Mouse (Mus musculus): ENCODE measurements at regions not wholly inside any gene's neighbourhood (a gene's known extent, or its start where the extent isn't known, plus 50 kb on each side); places are given as distances from the start of the nearest gene placed in this dataset.

GRCm38 (mm10) chr10:120612351-120612750 is 136.1 kb upstream of the Hmga2 start:
- no peak for DNase-seq (ENCODE audit: low spot score)

GRCm38 (mm10) chr10:120610076-120610475 is 133.8 kb upstream of the Hmga2 start:
- no peak for DNase-seq (ENCODE audit: low spot score)

DNA sequence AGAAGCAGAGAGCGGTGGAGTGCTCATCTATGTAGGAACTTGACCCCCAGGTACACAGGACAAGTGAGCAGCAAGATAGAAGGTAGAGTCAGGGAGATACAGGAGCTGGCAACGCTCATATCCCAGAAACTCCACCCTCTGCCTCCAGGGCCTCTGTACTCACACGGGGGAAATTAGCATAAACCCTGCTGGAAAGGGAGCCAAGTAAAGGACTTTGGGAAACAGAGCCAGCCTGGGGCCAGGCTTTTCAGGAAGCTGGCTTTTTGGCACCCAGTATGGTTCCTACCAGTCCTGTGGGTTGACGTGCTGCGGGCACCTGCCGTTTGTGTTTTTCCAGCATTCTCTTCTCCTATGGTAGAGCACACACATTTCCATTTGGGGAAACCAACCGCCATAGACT is 128.2 kb upstream of the Hmga2 start:
- no peak for DNase-seq (ENCODE audit: low spot score)

GRCm38 (mm10) chr10:120603167-120603566 is 126.9 kb upstream of the Hmga2 start:
- DNase-seq (ENCODE audit: low spot score), result no peak

- DNase-seq (ENCODE audit: low spot score), result no peak
Measured at GRCm38 (mm10) chr10:120600735-120601134, 124.5 kb upstream of the Hmga2 start.

GRCm38 (mm10) chr10:120599551-120599950 is 123.3 kb upstream of the Hmga2 start:
- DNase-seq (ENCODE audit: low spot score), result no peak

DNA sequence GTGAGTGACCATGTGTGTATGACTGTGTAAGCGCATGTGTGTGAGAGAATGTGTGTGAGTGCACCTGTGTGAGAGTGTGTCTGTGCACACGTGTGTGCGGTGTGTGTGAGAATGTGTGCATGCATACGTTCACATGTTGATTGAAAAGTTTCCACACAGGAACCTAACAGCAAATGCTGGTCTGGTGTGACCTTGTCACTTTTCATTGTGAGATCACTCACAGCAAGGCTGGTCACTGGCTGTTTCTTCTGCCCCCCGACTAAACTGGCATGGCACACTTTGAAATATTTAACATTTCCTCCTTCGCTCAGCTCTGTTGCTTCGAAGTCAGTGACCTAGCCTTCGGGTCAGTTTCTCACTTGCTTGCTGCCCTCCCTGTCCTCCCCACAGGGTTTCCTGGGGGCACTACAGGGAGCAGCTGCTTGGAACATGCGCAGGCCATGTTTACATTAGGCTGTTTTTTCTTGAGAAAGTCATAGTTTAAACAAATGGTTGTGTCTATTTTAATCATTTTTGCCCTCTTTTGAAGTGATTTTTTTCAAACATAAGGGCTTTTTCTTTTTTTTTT is 121.1 kb upstream of the Hmga2 start:
- DNase-seq (ENCODE audit: low spot score), result no peak

GRCm38 (mm10) chr10:120595145-120595544 is 118.9 kb upstream of the Hmga2 start:
- DNase-seq (ENCODE audit: low spot score), result no peak

DNA sequence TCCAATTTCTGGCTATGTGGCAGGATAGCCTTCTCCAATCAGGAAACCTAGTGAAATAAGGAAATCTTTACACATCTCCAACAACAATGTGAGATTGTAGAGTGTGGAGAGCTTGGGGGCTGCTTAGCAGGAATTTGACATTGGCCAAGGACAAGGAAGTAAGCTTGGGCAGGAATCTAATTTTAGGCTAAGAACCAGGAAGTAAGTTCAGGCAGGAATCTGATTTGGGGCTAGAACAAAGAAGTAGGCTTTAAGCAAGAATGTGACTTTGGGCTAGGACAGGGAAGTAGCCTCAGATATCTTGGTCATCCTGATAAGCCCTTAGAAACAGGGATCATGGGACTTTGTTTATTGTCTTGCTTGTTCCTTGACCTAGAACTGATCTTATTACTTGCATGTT is 117.6 kb upstream of the Hmga2 start:
- DNase-seq (ENCODE audit: low spot score), result no peak

DNA sequence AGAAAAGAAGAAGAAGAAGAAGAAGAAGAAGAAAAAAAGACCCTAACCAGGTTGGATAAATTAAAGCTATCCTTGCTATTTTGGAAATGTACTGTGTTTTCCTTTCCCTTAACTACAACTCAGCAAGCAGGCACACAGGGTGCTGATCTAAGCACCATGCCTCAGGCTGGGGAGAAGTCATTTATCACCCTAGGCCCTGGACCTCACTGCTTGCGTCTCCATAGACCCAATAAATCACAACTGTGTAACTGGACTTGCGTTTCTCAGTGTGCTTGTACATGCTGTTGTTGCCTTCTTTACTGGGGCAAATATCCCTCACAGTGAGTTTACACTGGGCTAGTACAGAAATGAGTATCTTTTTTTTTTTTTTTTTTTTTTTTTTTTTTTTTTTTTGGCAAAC is 113.4 kb upstream of the Hmga2 start:
- no peak for DNase-seq (ENCODE audit: low spot score)

GRCm38 (mm10) chr10:120587854-120588633 is 111.8 kb upstream of the Hmga2 start:
- DNase-seq (ENCODE audit: low spot score), result no peak

- DNase-seq (ENCODE audit: low spot score), result peak; percentile 41
Measured at GRCm38 (mm10) chr10:120587179-120587578, 110.9 kb upstream of the Hmga2 start.

GRCm38 (mm10) chr10:120582497-120582896 is 106.2 kb upstream of the Hmga2 start:
- DNase-seq (ENCODE audit: low spot score), result peak; percentile 14

DNA sequence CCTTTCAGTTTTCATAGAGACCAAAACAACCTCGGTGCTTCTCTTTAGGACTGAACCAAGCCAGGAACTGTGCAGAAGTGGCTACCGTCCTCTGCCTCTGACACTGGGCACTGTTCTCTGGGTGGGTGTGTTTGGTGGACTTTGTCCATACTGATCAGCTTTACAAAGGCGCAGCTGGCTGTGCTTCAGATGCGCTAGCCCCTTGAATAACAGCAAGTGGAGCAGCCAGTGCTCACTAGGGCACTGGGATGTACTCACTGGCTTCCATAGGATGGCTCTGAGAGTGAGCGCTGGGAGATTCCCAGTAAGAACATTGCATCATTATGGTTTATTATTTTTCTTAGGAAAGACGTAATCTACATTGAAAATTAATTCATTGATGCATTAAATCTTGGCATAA is 105.3 kb upstream of the Hmga2 start:
- DNase-seq (ENCODE audit: low spot score), result no peak

DNA sequence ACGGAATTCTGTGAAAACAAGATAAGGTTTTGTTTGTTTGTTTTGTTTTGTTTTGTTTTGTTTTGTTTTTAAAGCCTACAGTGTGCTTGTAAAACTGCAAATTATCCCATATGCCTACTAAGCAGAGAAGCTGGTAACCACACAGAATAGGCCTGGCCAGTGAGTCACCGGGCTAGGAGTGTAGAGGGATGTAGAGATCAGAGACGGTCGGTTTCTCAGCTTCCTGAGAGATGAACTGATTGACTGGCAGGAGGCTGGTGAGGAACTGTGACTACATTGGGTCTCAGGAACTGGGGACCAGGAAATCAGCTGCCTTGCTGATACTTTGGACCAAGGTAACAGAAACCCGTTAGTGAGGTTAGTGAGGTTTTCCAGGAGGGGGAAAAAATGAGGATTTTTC is 100.6 kb upstream of the Hmga2 start:
- DNase-seq (ENCODE audit: low spot score), result no peak

- DNase-seq (ENCODE audit: low spot score), result no peak
Measured at GRCm38 (mm10) chr10:120576148-120576547, 99.9 kb upstream of the Hmga2 start.

- no peak for DNase-seq (ENCODE audit: low spot score)
Measured at GRCm38 (mm10) chr10:120571340-120571739, 95.1 kb upstream of the Hmga2 start.

DNA sequence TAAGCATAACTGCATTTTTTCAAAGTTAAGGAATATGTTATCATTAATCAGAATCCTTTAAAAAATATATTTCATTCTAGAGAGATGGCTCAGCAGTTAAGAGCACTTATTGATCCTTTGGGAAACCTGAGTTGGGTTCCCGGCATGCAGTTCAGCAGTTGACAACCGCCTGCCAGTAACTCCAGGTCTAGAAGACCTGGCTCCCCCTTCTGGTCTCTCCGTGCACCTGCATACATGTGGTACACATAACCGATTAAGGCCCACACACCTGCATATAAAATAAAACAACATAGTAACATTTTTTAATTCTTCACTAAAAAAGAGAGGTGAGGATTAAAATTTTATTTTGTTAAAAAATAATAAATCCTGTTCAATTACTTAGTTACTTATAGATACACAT is 89.7 kb upstream of the Hmga2 start:
- no peak for DNase-seq (ENCODE audit: low spot score)

GRCm38 (mm10) chr10:120564859-120565258 is 88.6 kb upstream of the Hmga2 start:
- DNase-seq (ENCODE audit: low spot score), result no peak

DNA sequence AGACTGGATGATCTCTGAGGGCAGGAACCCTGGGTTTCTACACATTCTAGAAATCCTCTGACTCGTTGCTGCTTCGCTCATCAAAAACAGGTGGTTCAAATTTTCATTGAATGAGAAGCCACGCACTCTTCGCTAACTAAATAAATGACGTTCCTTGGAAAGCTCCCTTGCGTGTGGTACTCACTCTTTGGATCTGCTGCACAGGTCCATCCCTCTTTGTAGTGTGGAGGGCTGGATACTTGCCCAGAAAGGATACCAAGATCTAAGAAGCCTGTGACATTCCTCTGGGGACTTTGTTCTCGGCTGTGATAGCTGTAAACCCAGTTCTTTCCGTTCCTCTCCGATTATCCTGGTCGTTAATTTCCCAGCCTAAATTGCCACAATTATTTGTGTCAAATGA is 87.7 kb upstream of the Hmga2 start:
- no peak for DNase-seq (ENCODE audit: low spot score)

DNA sequence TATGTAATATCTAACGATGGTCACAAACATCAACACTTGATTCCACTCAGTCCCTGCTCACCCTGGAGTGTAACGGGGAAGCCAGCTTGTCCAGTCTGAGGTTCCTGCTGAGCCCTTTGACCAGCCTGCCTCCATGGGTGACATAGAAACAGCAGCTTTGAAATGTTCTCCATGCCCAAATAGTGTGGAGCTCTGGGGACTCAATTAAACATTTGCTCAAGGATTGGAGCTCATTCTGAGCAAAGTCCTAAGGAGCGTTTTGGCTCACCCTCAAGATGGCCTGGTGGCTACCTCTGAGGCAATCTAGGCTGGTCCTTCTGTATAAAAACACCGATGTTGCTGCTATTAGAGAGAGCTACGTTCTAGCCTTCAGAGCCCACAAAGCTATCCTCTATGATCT is 85.6 kb upstream of the Hmga2 start:
- DNase-seq (ENCODE audit: low spot score), result no peak

DNA sequence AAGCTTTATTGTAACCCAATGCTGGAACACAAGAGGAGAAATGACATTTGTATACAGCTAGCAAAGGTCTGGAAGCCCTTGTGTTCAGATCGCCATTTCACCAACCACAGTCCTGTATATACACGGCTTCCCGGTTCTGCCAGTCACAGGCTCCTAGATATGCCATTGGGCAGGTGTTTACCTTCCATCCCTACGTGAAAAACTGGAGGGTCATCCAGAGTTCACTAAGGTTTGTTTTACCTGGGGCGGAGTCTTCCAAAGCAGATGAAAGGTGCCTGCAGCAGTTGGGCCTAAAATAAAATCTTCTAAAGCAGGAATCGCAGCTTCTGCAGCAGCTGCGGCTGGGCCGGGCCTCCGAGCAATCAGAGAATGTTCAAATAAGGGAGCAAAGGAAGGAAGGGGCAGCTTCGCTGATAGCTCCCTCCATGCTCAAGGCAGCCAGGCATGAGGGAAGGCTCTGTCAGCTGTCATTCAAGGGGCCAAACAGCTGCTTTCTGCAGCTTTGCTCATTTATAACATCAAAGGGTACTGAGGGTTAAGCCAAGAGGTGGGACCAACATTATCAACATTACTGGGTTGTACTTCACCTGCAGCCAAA is 81.7 kb upstream of the Hmga2 start:
- DNase-seq (ENCODE audit: low spot score), result peak; percentile 8

GRCm38 (mm10) chr10:120556116-120556515 is 79.8 kb upstream of the Hmga2 start:
- DNase-seq (ENCODE audit: low spot score), result no peak

DNA sequence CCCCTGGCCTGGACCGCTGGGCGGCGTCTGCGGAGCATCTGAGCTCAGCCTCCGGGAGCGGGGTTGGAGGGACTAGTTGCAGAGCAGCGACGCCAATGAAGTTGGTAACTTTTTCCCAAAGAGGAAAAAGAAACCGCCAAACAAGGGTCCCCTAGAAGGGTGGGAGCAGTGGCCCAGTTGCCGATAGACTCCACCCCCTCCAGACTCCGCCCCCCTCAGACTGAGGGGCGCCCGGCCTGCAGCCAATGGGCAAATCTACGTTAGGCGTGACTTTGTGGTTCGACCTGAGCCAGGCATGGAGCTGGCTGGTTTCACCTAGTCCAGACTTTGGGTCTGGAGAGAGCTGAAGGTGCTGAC is 76.8 kb upstream of the Hmga2 start:
- no peak for DNase-seq (ENCODE audit: low spot score)
